Mouse (Mus musculus): ENCODE data around the gene Plcb4.

The Plcb4 gene

GRCm38 (mm10) chr2:135658486-135659390 is at the start of gene Plcb4:
TSS of gene Plcb4 (plus strand) at chr2:135659011.
- DNase-seq (ENCODE audit: low spot score), result peak; percentile 88

- no peak for DNase-seq (ENCODE audit: low spot score)
Measured at GRCm38 (mm10) chr2:135614651-135615261, 44.1 kb upstream of the Plcb4 start.

DNA sequence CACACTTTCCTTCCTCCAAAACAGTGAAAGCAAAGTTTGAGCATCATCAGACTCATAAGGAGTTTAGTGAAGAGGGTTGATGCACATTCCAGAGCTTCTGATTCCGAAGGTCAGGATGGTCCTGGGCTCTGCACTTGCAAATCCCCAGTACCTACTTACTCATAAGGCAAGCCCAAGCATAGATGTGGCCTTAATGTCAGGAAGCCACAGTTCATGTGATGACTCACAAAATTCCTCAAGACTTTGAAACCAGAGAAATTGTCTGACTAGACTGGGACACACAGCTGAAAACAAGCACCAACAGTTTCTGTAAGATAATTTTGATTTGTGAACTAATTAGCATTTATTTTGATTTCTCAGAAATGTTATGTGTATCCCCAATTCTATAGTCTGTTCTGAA is 42.7 kb upstream of the Plcb4 start:
- DNase-seq (ENCODE audit: low spot score), result no peak

- DNase-seq (ENCODE audit: low spot score), result no peak
Measured at GRCm38 (mm10) chr2:135618551-135618950, 40.3 kb upstream of the Plcb4 start.

- DNase-seq (ENCODE audit: low spot score), result no peak
Measured at GRCm38 (mm10) chr2:135619956-135620355, 38.9 kb upstream of the Plcb4 start.

- no peak for DNase-seq (ENCODE audit: low spot score)
Measured at GRCm38 (mm10) chr2:135627821-135628220, 31.0 kb upstream of the Plcb4 start.

- DNase-seq (ENCODE audit: low spot score), result no peak
Measured at GRCm38 (mm10) chr2:135637227-135637626, 21.6 kb upstream of the Plcb4 start.

- no peak for DNase-seq (ENCODE audit: low spot score)
Measured at GRCm38 (mm10) chr2:135641002-135641401, 17.8 kb upstream of the Plcb4 start.

DNA sequence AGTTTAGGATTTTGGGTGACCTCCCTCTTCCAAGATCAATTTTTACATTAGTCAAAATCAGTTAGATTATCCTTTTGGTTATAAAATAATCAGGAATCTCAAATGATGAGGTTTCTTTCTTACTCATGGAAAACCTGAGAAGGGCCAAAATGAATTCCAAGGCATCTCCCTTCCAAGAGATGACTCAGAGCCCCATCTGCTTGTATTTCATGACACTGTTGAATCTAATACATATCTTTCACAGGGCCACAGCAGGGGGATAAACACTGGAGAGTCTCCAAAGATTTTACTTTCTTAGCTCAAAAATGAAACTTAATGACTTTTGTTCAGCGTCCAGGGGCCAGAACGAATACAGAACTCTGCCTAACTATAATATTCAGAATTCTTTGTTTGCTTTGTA is 17.2 kb upstream of the Plcb4 start:
- DNase-seq (ENCODE audit: low spot score), result no peak

- DNase-seq (ENCODE audit: low spot score), result no peak
Measured at GRCm38 (mm10) chr2:135646226-135646625, 12.6 kb upstream of the Plcb4 start.

DNA sequence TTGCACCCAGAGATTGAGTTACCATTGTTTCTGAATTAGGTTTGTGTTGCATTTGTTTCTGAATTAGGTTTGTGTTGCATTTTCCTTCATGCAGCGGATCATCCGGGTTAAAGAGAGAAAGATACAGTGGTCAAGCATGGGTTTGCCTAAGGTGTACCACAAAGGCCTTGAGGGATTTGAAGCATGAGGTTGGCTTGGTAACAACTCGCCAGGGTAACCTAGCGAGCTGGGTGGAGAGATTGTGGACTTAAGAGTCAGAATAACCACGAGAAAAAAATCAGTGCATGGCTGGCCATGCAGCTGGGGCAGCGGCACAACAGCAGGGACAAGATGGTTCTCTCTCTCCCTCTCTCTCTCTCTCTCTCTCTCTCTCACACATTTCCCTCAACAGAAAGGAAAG is 12.2 kb upstream of the Plcb4 start:
- no peak for DNase-seq (ENCODE audit: low spot score)

DNA sequence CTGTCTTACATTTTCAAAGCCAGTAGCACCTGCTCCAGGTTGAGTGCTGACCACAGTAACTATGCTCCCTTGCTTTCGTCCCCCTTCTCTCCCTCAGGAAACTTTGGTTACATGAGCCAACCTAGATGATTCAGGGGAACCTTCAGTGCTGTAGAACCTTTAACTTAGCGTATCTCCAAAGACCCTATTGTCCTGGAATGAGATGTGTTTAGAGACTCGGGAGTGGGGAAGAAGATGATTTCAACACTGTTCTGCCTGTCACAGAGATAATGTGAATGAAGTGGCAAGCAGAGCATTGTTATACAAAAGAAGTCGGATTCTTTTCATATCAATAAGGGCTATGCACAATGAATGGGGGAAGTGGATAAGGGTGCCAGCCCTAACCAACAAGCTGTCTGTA is 10.8 kb upstream of the Plcb4 start:
- DNase-seq (ENCODE audit: low spot score), result no peak

DNA sequence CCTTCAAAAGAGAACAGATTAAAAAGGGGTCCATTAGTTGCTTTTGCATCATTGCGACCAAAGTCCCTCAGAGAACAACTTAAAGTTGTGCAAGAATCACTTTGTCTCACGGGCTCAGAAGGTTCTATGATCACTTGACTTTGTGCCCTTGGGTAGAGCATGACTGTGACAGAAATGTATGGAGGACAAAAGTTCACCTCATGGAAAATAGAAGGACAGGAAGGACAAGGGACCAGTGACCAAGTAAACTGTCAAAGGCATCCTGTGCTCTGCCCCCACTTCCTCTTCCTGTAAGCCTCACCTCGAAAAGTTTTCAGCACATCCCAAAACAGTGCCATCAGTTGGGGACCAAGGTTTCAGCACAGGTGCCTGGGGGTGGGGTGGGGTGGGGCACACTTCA is 7.9 kb upstream of the Plcb4 start:
- DNase-seq (ENCODE audit: low spot score), result no peak

DNA sequence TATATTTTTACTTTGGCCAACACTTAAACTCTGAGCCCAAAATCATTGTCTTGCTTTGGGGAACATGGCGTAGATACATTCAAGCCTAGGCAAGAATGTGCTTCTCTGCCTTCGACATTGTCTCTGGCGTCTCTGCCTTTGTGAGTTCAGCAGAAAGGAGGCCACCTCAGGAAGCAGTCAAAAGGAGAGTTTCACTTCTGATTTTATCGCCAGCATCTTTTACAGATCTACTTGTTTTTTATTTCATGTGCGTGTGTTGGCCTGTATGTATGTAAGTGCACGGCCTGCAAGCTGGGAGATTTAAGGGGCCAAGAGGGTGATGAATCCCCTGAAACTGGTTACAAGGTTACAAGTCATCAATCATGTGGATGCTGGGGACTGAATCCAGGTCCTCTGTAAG is 6.8 kb upstream of the Plcb4 start:
- no peak for DNase-seq (ENCODE audit: low spot score)

- no peak for DNase-seq (ENCODE audit: low spot score)
Measured at GRCm38 (mm10) chr2:135652451-135652850, 6.4 kb upstream of the Plcb4 start.

GRCm38 (mm10) chr2:135655948-135656347 is 2.9 kb upstream of the Plcb4 start:
- DNase-seq (ENCODE audit: low spot score), result no peak

- no peak for DNase-seq (ENCODE audit: low spot score)
Measured at GRCm38 (mm10) chr2:135656586-135656985, 2.2 kb upstream of the Plcb4 start.

- DNase-seq (ENCODE audit: low spot score), result peak; percentile 70
Measured at GRCm38 (mm10) chr2:135659391-135660180, 775 bp downstream of the Plcb4 start.

- DNase-seq (ENCODE audit: low spot score), result no peak
Measured at GRCm38 (mm10) chr2:135660816-135661215, 2.0 kb downstream of the Plcb4 start.

GRCm38 (mm10) chr2:135663785-135664184 is 5.0 kb downstream of the Plcb4 start:
- DNase-seq (ENCODE audit: low spot score), result peak; percentile 13

GRCm38 (mm10) chr2:135667496-135667895 is 8.7 kb downstream of the Plcb4 start:
- DNase-seq (ENCODE audit: low spot score), result no peak

DNA sequence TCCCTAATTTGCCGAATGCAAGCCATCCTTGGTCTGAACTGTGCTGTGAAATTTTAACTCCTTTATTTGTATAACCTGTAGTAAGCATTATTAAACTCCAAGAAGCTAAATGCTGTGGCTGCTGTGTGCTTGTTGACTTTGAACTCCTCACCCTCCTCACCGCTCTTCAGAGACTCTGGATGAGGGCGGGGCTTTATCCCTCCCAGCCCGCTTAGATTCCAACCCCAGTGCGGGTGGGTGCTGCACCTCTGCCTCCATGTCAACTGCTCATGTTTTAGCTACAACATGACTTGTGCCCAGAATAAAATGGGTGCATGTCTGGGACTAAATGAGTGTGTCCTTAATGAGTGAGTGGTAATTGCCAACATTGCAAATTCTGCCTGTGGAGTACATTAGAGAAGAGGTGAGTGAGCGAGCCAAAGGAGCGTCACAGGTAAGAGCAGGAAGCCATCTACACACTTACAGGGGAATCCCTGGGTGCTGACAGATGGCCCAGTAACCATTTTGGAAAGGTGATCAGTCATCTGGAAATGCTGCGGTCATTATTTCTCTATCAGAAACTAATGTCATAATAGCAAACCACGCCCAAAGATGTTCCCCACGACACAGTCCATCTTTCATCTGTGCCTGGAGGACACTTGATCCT is 13.8 kb downstream of the Plcb4 start:
- no peak for DNase-seq (ENCODE audit: low spot score)

Measured in retina, embryonic 14.5 days (tissue).